Mouse (Mus musculus) hindbrain, embryonic 12.5 days (tissue): ENCODE results near the gene Bmper. TPM values are rescaled to one million over a fixed set of nuclear protein-coding genes. Genes with fewer than 3 reads are reported as not detected.

Experiments
- ATAC-seq: fragments of 200-750 bp; cut with Nextera tagmentation; 2 replicates; pipeline ENCODE4 v1.8.0; 2017; ENCODE audit warnings: moderate TSS enrichment; ENCODE audit not compliant: low FRiP score
- H3K27ac ChIP-seq: fragments of 300-500 bp; sonication (generic); 2 replicates; pipeline ENCODE4 v1.5.1; 2016; ENCODE audit warnings: mild to moderate bottlenecking
- H3K27me3 ChIP-seq: fragments of 300-500 bp; sonication (generic); 2 replicates; pipeline ENCODE4 v1.6.1; 2016; ENCODE audit warnings: mild to moderate bottlenecking
- H3K36me3 ChIP-seq: fragments of 300-500 bp; sonication (generic); 2 replicates; pipeline ENCODE4 v1.6.1; 2016; ENCODE audit warnings: mild to moderate bottlenecking
- H3K4me1 ChIP-seq: fragments of 300-500 bp; sonication (generic); 2 replicates; pipeline ENCODE4 v1.6.1; 2016
- H3K4me2 ChIP-seq: fragments of 300-500 bp; sonication (generic); replicated peaks from 2 replicates; pipeline ENCODE4 v1.6.1; 2016; ENCODE audit warnings: mild to moderate bottlenecking
- H3K4me3 ChIP-seq: fragments of 300-500 bp; sonication (generic); 2 replicates; pipeline ENCODE4 v1.5.1; 2016; ENCODE audit warnings: mild to moderate bottlenecking
- H3K9ac ChIP-seq: fragments of 300-500 bp; sonication (generic); 2 replicates; pipeline ENCODE4 v1.6.1; 2016; ENCODE audit warnings: mild to moderate bottlenecking, moderate library complexity
- H3K9me3 ChIP-seq: fragments of 300-500 bp; sonication (generic); replicated peaks from 2 replicates; pipeline ENCODE4 v1.6.1; 2016; ENCODE audit warnings: mild to moderate bottlenecking
- WGBS: fragments of 180-500 bp; shearing (Covaris S2); methylation state at CpG from one replicate; pipeline ENCODE4 v1.1.7; 2016; 5-methylcytosine and 5-hydroxymethylcytosine counted together
- polyA plus RNA-seq: library from polyadenylated mRNA; unstranded; fragments of >200 nt; fragmentation: Nextera tagmentation; extraction: Ambion mirVana; gene quantifications from 2 replicates; pipeline ENCODE4 v1.2.1, GENCODE M21; 2016

Bmper gene
- polyA plus RNA-seq, 1 experiment from 2014 or later: 9.7 TPM

- Histone ChIP-seq H3K4me2 (no peak overlapping the region), H3K36me3 (no peaks in the 10 kb centered on the region), H3K4me1 (0 out of 2 replicates have a peak, but pooled peaks cover 6% of the 10 kb centered on the region), H3K27ac (no peak overlapping the region), H3K9ac (no peak overlapping the region), H3K9me3 (no peaks in the 10 kb centered on the region), H3K27me3 (no peaks in the 10 kb centered on the region), H3K4me3 (no peak overlapping the region)
- 72% methylated on average over 3 of the region's 3 CpGs for WGBS
- ATAC-seq: no peak
Observed at GRCm38 (mm10) chr9:23310953-23311352, 88.1 kb downstream of the Bmper start.

- Histone ChIP-seq H3K9ac (no peak overlapping the region), H3K4me3 (no peak overlapping the region), H3K27me3 (no peaks in the 10 kb centered on the region), H3K27ac (no peak overlapping the region), H3K9me3 (no peaks in the 10 kb centered on the region), H3K36me3 (no peaks in the 10 kb centered on the region), H3K4me2 (no peak overlapping the region), H3K4me1 (0 out of 2 replicates have a peak, but pooled peaks cover 6% of the 10 kb centered on the region)
- no peak for ATAC-seq
Observed at GRCm38 (mm10) chr9:23311956-23312355, 89.1 kb downstream of the Bmper start.

- Histone ChIP-seq H3K27me3 (no peaks in the 10 kb centered on the region), H3K4me1 (0 out of 2 replicates have a peak, but pooled peaks cover 6% of the 10 kb centered on the region), H3K36me3 (no peaks in the 10 kb centered on the region), H3K4me3 (no peak overlapping the region), H3K9ac (no peak overlapping the region), H3K9me3 (no peaks in the 10 kb centered on the region), H3K27ac (no peak overlapping the region), H3K4me2 (no peak overlapping the region)
- 73% methylated on average over 2 of the region's 2 CpGs for whole genome bisulfite sequencing
- no peak for ATAC-seq
Observed at GRCm38 (mm10) chr9:23312877-23313276, 90.0 kb downstream of the Bmper start.

- ATAC-seq: no peak
- Histone ChIP-seq H3K9ac (no peak overlapping the region), H3K4me3 (no peak overlapping the region), H3K36me3 (no peaks in the 10 kb centered on the region), H3K4me2 (no peak overlapping the region), H3K27ac (no peak overlapping the region), H3K4me1 (0 out of 2 replicates have a peak, but pooled peaks cover 1% of the 10 kb centered on the region), H3K27me3 (no peaks in the 10 kb centered on the region), H3K9me3 (no peaks in the 10 kb centered on the region)
- WGBS: 95% methylated on average over 5 of the region's 5 CpGs
Observed at GRCm38 (mm10) chr9:23315631-23316330, 92.9 kb downstream of the Bmper start.

- H3K4me3 ChIP-seq: no peak overlapping the region
- WGBS: 83% methylated on average over 3 of the region's 3 CpGs
- H3K9ac ChIP-seq: no peak overlapping the region
- H3K36me3 ChIP-seq: no peaks in the 10 kb centered on the region
- no peaks in the 10 kb centered on the region for H3K27me3 ChIP-seq
- ATAC-seq: no peak
- H3K4me1 ChIP-seq: peaks cover under 1% of the 10 kb centered on the region
- no peaks in the 10 kb centered on the region for H3K9me3 ChIP-seq
- no peak overlapping the region for H3K27ac ChIP-seq
- no peak overlapping the region for H3K4me2 ChIP-seq
Observed at GRCm38 (mm10) chr9:23327830-23328229, 105.0 kb downstream of the Bmper start.

GRCm38 (mm10) chr9:23333041-23333622 lies 110.3 kb downstream of the Bmper start:
- no peaks in the 10 kb centered on the region for H3K27me3 ChIP-seq
- no peak; the same call in 1 of the 2 replicates for ATAC-seq
- 45% methylated on average over 3 of the region's 3 CpGs for WGBS
- H3K36me3 ChIP-seq: no peaks in the 10 kb centered on the region
- no peak overlapping the region for H3K4me2 ChIP-seq
- H3K4me3 ChIP-seq: no peak overlapping the region
- no peak overlapping the region for H3K27ac ChIP-seq
- peaks cover 7% of the 10 kb centered on the region for H3K4me1 ChIP-seq
- H3K9me3 ChIP-seq: no peaks in the 10 kb centered on the region
- H3K9ac ChIP-seq: no peak overlapping the region

GRCm38 (mm10) chr9:23340551-23340950 lies 117.7 kb downstream of the Bmper start:
- Histone ChIP-seq H3K4me2 (no peak overlapping the region), H3K4me3 (no peak overlapping the region), H3K27ac (no peak overlapping the region), H3K9me3 (no peaks in the 10 kb centered on the region), H3K9ac (no peak overlapping the region), H3K36me3 (no peaks in the 10 kb centered on the region), H3K4me1 (no peaks in the 10 kb centered on the region), H3K27me3 (no peaks in the 10 kb centered on the region)
- ATAC-seq: no peak

GRCm38 (mm10) chr9:23341246-23341645 lies 118.4 kb downstream of the Bmper start:
- no peaks in the 10 kb centered on the region for H3K36me3 ChIP-seq
- H3K9ac ChIP-seq: no peak overlapping the region

GRCm38 (mm10) chr9:23344353-23344752 lies 121.5 kb downstream of the Bmper start:
- Histone ChIP-seq H3K27me3 (no peaks in the 10 kb centered on the region), H3K4me1 (no peaks in the 10 kb centered on the region), H3K4me2 (no peak overlapping the region), H3K27ac (no peak overlapping the region), H3K36me3 (no peaks in the 10 kb centered on the region), H3K4me3 (no peak overlapping the region), H3K9me3 (no peaks in the 10 kb centered on the region), H3K9ac (no peak overlapping the region)
- ATAC-seq: no peak

More at GRCm38 (mm10) chr9:23341246-23341645, 118.4 kb downstream of the Bmper start:
- Histone ChIP-seq H3K9me3 (no peaks in the 10 kb centered on the region), H3K4me3 (no peak overlapping the region), H3K27ac (no peak overlapping the region), H3K4me2 (no peak overlapping the region), H3K4me1 (no peaks in the 10 kb centered on the region), H3K27me3 (no peaks in the 10 kb centered on the region)
- no peak for ATAC-seq

- 75% methylated on average over 8 of the region's 8 CpGs for WGBS
- ATAC-seq: no peak
- Histone ChIP-seq H3K4me1 (no peaks in the 10 kb centered on the region), H3K9me3 (no peaks in the 10 kb centered on the region), H3K27ac (no peak overlapping the region), H3K27me3 (no peaks in the 10 kb centered on the region), H3K9ac (no peak overlapping the region), H3K36me3 (no peaks in the 10 kb centered on the region), H3K4me3 (no peak overlapping the region), H3K4me2 (no peak overlapping the region)
Observed at GRCm38 (mm10) chr9:23345093-23345844, 122.4 kb downstream of the Bmper start.

GRCm38 (mm10) chr9:23349603-23350002 lies 126.7 kb downstream of the Bmper start:
- Histone ChIP-seq H3K4me3 (no peak overlapping the region), H3K4me1 (no peaks in the 10 kb centered on the region), H3K27ac (no peak overlapping the region), H3K27me3 (no peaks in the 10 kb centered on the region), H3K9me3 (no peaks in the 10 kb centered on the region), H3K9ac (no peak overlapping the region), H3K36me3 (no peaks in the 10 kb centered on the region), H3K4me2 (no peak overlapping the region)
- WGBS: 82% methylated on average over 5 of the region's 5 CpGs
- ATAC-seq: no peak

GRCm38 (mm10) chr9:23351400-23351799 lies 128.5 kb downstream of the Bmper start:
- Histone ChIP-seq H3K4me2 (no peak overlapping the region), H3K9me3 (no peaks in the 10 kb centered on the region), H3K4me3 (no peak overlapping the region), H3K27me3 (no peaks in the 10 kb centered on the region), H3K9ac (no peak overlapping the region), H3K27ac (no peak overlapping the region), H3K36me3 (no peaks in the 10 kb centered on the region), H3K4me1 (no peaks in the 10 kb centered on the region)
- ATAC-seq: no peak
- WGBS: 90% methylated on average over 8 of the region's 8 CpGs
